Mouse (Mus musculus): ENCODE measurements around the gene Gpr143. TPM values are rescaled to one million over a fixed set of nuclear protein-coding genes. Genes with fewer than 3 reads are reported as not detected.

Gene Gpr143
- not detected in 2 replicates for total RNA-seq (2017)

DNA sequence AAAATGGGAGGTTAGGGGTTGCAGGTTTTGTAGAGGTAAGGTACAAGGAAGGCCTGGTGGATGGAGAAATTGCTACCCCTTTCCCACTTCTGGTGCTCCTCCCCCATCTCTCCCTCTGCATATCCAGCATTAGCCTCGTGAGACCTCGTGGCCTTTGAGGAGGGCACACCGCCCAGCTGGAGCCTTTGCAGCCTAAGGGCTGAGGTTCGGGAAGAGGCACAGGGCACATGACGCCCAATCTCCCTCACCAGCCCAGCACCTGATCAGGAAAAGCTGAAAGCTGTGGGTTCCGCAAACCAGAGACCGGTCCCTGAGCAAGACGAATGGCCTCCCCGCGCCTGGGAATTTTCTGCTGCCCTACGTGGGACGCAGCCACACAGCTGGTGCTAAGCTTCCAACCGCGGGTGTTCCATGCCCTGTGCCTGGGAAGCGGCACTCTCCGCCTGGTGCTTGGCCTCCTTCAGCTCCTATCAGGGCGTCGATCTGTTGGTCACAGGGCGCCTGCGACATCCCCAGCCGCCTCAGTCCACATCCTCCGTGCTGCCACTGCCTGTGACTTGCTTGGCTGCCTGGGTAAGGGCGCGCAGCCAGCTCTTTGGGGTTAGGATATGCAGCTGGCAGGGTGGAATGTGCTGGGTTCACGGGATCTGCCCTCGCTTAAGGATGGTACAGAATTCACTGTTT lies at the start of gene Gpr143:
TSS of gene Gpr143 (plus strand) at position 202 of the 684 bp plus-strand sequence.
- peak; percentile 74 to 80 for ATAC-seq (replicated peaks in 1 of 2; ENCODE audit: insufficient read depth in 1 of 2, low FRiP score in 2 of 2, low TSS enrichment in 1 of 2, low read depth in 1 of 2, poor library complexity in 2 of 2, severe bottlenecking in 2 of 2)

DNA sequence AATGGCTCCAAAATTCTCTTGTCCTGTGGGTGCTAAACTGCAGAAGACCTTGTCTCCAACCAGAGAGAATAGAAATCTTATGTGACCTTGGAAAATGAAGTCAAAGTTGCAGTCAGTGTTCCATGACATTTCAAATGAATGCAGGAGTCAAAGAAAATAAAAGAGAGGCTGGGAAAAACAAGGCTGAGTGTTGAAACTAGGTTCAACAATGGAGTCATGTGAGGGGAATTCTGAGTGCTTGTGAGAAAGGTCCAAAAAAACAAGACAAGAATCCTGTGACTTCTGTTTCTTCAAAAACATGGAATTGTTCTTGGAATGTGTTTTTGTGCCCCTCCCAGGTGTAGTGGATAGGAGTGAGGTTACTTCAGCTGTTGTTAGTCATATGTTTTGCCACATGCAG lies 46.4 kb upstream of the Gpr143 start:
- no peak for ATAC-seq (replicated peaks in 1 of 2; ENCODE audit: insufficient read depth in 1 of 2, low FRiP score in 2 of 2, low TSS enrichment in 1 of 2, low read depth in 1 of 2, poor library complexity in 2 of 2, severe bottlenecking in 2 of 2)

- no peak for ATAC-seq (replicated peaks in 1 of 2; ENCODE audit: insufficient read depth in 1 of 2, low FRiP score in 2 of 2, low TSS enrichment in 1 of 2, low read depth in 1 of 2, poor library complexity in 2 of 2, severe bottlenecking in 2 of 2)
Measured at GRCm38 (mm10) chrX:152738191-152738590, 43.5 kb upstream of the Gpr143 start.

- ATAC-seq (replicated peaks in 1 of 2; ENCODE audit: insufficient read depth in 1 of 2, low FRiP score in 2 of 2, low TSS enrichment in 1 of 2, low read depth in 1 of 2, poor library complexity in 2 of 2, severe bottlenecking in 2 of 2) = no peak
Measured at GRCm38 (mm10) chrX:152738759-152739368, 42.9 kb upstream of the Gpr143 start.

- no peak for ATAC-seq (replicated peaks in 1 of 2; ENCODE audit: insufficient read depth in 1 of 2, low FRiP score in 2 of 2, low TSS enrichment in 1 of 2, low read depth in 1 of 2, poor library complexity in 2 of 2, severe bottlenecking in 2 of 2)
Measured at GRCm38 (mm10) chrX:152743642-152744041, 38.1 kb upstream of the Gpr143 start.

GRCm38 (mm10) chrX:152745925-152746324 lies 35.8 kb upstream of the Gpr143 start:
- ATAC-seq (replicated peaks in 1 of 2; ENCODE audit: insufficient read depth in 1 of 2, low FRiP score in 2 of 2, low TSS enrichment in 1 of 2, low read depth in 1 of 2, poor library complexity in 2 of 2, severe bottlenecking in 2 of 2) = no peak

DNA sequence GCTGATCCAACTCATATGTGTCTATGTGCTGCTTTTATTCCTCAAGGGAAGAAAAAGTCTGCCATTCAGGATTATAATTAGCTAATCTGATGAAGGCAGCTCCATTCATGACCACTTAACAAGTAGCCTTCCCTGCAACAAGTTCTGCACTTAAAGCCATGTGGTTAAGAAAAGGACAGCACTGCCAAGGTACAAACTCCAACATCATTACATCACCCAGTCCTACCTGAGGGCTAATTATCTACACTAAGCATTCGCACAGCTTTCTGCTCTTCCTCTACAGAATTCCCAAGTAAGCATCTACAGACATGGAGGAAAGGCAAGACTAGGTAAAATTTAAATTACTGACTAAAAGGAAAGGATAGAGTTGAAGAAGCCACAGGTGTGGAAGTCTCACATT lies 25.9 kb upstream of the Gpr143 start:
- no peak for ATAC-seq (replicated peaks in 1 of 2; ENCODE audit: insufficient read depth in 1 of 2, low FRiP score in 2 of 2, low TSS enrichment in 1 of 2, low read depth in 1 of 2, poor library complexity in 2 of 2, severe bottlenecking in 2 of 2)

- no peak for ATAC-seq (replicated peaks in 1 of 2; ENCODE audit: insufficient read depth in 1 of 2, low FRiP score in 2 of 2, low TSS enrichment in 1 of 2, low read depth in 1 of 2, poor library complexity in 2 of 2, severe bottlenecking in 2 of 2)
Measured at GRCm38 (mm10) chrX:152756293-152756692, 25.4 kb upstream of the Gpr143 start.

DNA sequence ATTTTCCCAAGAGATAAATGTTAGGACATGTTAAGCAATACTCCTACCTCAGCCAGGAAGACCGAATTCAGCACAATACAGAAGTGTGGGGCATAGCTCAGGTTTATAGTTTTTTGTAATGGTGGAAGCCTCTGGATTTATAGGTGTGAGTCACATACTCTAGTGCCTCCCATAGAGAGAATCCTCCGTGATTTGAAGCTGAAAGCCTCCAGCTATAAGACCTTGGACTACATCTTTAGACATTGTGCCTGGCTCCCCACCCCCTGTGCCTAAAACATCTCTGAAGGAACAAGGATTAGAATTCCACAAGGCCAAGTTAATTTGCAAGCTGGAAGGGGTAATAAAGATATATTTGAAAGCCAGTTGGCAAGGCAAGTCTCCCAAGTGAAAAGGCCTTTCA lies 19.3 kb upstream of the Gpr143 start:
- ATAC-seq (replicated peaks in 1 of 2; ENCODE audit: insufficient read depth in 1 of 2, low FRiP score in 2 of 2, low TSS enrichment in 1 of 2, low read depth in 1 of 2, poor library complexity in 2 of 2, severe bottlenecking in 2 of 2) = no peak

- no peak for ATAC-seq (replicated peaks in 1 of 2; ENCODE audit: insufficient read depth in 1 of 2, low FRiP score in 2 of 2, low TSS enrichment in 1 of 2, low read depth in 1 of 2, poor library complexity in 2 of 2, severe bottlenecking in 2 of 2)
Measured at GRCm38 (mm10) chrX:152762855-152763254, 18.9 kb upstream of the Gpr143 start.

DNA sequence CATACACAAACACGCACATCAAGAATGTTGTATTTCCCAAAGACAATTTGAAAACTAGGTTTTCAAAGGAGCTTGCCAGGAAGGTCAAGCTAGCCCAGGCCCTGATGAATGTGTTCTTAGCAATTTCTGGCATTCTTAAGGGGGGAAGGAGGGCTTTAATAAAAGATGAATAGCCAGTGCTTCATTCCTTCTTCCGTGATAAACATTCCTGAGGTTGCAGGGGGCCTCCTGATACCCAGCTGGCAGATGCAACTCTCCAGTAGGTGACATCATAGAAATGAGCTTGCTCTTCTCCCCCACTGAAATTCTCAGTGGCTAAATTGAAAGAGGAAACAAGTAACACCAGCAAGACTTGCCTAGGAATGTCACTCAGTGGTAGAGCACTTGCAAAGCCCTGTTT lies 17.6 kb upstream of the Gpr143 start:
- no peak for ATAC-seq (replicated peaks in 1 of 2; ENCODE audit: insufficient read depth in 1 of 2, low FRiP score in 2 of 2, low TSS enrichment in 1 of 2, low read depth in 1 of 2, poor library complexity in 2 of 2, severe bottlenecking in 2 of 2)

- ATAC-seq (replicated peaks in 1 of 2; ENCODE audit: insufficient read depth in 1 of 2, low FRiP score in 2 of 2, low TSS enrichment in 1 of 2, low read depth in 1 of 2, poor library complexity in 2 of 2, severe bottlenecking in 2 of 2) = 0 out of 4 replicates have a peak, but pooled peaks of 1 of the 2 experiments have one; percentile 14
Measured at GRCm38 (mm10) chrX:152768891-152769599, 12.7 kb upstream of the Gpr143 start, which contains the start of gene Shroom2. Shroom2 (minus strand) TSS chrX:152769465.

- ATAC-seq (replicated peaks in 1 of 2; ENCODE audit: insufficient read depth in 1 of 2, low FRiP score in 2 of 2, low TSS enrichment in 1 of 2, low read depth in 1 of 2, poor library complexity in 2 of 2, severe bottlenecking in 2 of 2) = peak in 1 of 2 experiments; percentile 25; a peak in 2 of 4 replicates
Measured at GRCm38 (mm10) chrX:152769600-152770157, 12.0 kb upstream of the Gpr143 start.

DNA sequence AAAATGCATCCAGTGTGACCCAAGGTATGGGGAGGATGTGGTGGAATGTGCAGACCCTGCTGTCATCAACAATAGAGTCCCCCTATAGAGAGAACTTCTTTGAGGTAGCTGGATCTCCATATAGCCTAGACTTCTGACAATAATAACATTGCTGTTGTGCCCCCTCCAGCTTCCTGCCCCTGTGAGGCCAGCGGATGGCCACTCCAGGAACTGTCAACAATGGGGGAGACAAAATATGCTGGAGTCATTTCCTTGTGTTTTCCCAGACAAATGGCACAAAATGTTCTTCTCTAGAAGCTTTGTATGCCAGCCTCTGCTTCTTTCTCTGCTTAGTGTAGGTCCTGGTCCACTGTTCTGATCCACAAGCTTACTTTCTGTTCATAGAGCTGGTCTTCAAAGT lies 6.4 kb downstream of the Gpr143 start:
- ATAC-seq (replicated peaks in 1 of 2; ENCODE audit: insufficient read depth in 1 of 2, low FRiP score in 2 of 2, low TSS enrichment in 1 of 2, low read depth in 1 of 2, poor library complexity in 2 of 2, severe bottlenecking in 2 of 2) = no peak

DNA sequence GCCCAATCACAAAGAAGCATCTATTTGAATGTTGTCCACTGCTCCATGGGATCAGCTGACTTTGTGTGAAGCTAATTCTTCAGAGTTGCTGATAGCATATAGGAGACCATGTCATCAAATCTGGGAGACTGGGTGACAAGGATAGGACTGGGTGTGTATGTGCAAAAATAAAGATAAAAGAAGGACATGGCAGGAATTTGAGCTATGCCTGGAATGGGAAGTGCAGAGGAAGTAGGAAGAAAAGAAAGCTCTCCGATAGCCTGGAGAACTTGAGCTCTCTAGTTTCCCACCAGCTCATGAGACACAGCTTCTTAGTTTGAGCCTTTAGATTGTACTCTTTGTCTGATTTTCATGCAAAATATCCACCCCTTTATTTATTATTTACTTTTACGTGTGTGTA lies 6.9 kb downstream of the Gpr143 start:
- no peak for ATAC-seq (replicated peaks in 1 of 2; ENCODE audit: insufficient read depth in 1 of 2, low FRiP score in 2 of 2, low TSS enrichment in 1 of 2, low read depth in 1 of 2, poor library complexity in 2 of 2, severe bottlenecking in 2 of 2)

DNA sequence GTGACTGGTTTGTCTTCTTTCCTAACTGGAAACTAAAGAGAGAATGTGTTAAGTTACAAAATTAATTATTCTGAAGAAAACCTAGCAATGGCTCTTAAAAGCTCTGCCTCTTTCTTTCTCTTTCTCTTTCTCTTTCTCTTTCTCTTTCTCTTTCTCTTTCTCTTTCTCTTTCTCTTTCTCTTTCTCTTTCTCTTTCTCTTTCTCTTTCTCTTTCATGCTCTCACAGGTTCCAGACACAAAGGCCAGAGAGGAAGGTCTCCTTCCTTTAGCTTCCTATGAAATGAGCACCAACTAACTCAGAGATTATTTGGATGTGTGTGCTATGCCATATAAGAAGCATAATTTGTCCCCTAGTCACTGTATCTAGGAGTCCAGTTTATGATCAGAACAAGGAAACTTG lies 23.6 kb downstream of the Gpr143 start:
- ATAC-seq (replicated peaks in 1 of 2; ENCODE audit: insufficient read depth in 1 of 2, low FRiP score in 2 of 2, low TSS enrichment in 1 of 2, low read depth in 1 of 2, poor library complexity in 2 of 2, severe bottlenecking in 2 of 2) = no peak

DNA sequence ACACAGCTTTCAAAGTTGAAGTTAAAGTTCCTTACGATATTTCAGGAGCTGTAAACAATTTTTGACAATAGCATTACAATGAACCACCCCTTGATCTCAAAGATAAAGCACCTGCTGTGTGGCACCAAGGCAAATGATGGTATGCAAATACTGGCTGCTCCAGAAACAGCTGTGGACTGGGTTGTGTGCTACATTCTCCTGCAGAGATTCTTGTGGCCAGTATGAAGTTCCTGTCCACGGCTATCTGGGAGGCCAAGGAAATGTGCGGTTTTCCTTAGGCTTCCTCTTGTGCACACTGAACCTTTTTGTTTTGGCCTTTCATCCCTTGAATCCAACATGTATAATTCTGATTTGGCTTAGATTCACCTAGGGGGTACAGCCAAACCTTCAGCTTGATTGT lies 31.6 kb downstream of the Gpr143 start:
- ATAC-seq (replicated peaks in 1 of 2; ENCODE audit: insufficient read depth in 1 of 2, low FRiP score in 2 of 2, low TSS enrichment in 1 of 2, low read depth in 1 of 2, poor library complexity in 2 of 2, severe bottlenecking in 2 of 2) = peak; percentile 37 to 42; a peak in 3 of 4 replicates

DNA sequence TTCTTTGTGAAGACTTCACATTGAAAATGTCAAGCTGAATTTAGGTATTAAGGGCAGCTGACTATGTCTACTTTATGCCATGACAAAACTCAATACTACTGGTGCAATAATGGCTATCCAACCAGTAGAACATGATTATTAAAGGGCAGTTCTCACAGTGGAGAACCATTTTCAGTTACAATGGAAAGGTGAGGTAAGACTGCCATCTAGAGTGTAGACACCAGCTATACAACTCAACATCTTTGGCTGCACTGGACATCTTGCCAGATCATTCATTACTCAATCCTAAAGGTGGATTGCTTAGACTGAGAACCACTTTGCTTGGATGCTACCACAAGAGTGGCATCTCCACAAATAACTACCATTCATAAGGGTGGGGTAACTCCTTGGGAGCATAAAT lies 37.3 kb downstream of the Gpr143 start:
- ATAC-seq (replicated peaks in 1 of 2; ENCODE audit: insufficient read depth in 1 of 2, low FRiP score in 2 of 2, low TSS enrichment in 1 of 2, low read depth in 1 of 2, poor library complexity in 2 of 2, severe bottlenecking in 2 of 2) = 0 out of 4 replicates have a peak, but pooled peaks of 1 of the 2 experiments have one; percentile 37

Data from hematopoietic stem cell, adult 5-6 weeks (primary cell).